ENCODE assay signal across 8 mouse cellular contexts in the genomic region with DNA sequence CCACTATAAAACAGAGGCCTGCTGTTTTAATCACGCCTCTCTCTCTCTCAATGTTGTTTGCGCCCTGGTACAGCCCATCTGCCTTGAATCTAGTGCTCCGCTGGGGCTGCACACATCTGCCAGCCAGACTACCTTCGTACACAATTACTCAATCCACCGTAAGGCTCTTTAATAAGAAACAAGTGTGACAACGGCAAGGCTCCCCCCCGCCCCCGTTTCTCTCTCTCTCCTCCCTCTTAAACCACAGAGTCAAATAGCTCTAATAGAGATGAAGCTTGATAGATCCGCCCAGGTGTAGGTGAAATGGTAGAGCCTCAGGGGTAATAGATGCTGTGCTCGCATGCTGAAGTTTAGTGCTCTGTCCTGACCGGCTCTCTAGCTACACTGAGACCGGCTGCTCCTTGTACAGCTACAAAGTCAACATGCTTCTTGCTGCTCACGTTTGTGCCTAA. TPM values are rescaled to one million over a fixed set of nuclear protein-coding genes. Genes with fewer than 3 reads are reported as not detected.
DNase-seq lines count a peak whose midpoint lies in the region; ATAC-seq and TF ChIP-seq lines count a peak whose summit lies in the region.

Sema3a (plus strand) TSS at position 174 of the 452 bp plus-strand sequence.

- H3K27me3 ChIP-seq in lung, postnatal 0 days (replicated peaks; ENCODE audit: insufficient read depth, low read length) = no peaks in the 10 kb centered on the region
- H3K27me3 ChIP-seq in embryonic facial prominence, embryonic 15.5 days = no peaks in the 10 kb centered on the region

- H3K4me1 ChIP-seq in lung, postnatal 0 days (ENCODE audit: insufficient read depth, low read depth, low read length) = no peaks in the 10 kb centered on the region
- H3K4me1 ChIP-seq in embryonic facial prominence, embryonic 15.5 days = 0 out of 2 replicates have a peak, but pooled peaks cover 11% of the 10 kb centered on the region

- 0 out of 2 replicates have a peak, but pooled peaks have one; percentile 47 for ATAC-seq in lung, postnatal 0 days
- ATAC-seq in embryonic facial prominence, embryonic 15.5 days (ENCODE audit: insufficient number of reproducible peaks, low FRiP score, low TSS enrichment, low read depth) = peak; percentile 92

- DNase-seq in lung, postnatal 0 days (ENCODE audit: low spot score) = peak; percentile 7
- DNase-seq in lung, postnatal 25 days (ENCODE audit: low spot score) = no peak
- DNase-seq in left cerebral cortex, postnatal 25 days (ENCODE audit: low spot score in 2 of 2) = no peak
- peak; percentile 48 for DNase-seq in retina, postnatal 1 day
- no peak for DNase-seq in cerebellum, postnatal 10 days
- DNase-seq in kidney, adult 18-20 months = no peak
- no peak for DNase-seq in cerebellum, adult 11-12 months

- H3K4me2 ChIP-seq in lung, postnatal 0 days (replicated peaks; ENCODE audit: low read depth, low read length) = peak within 1 kb of the TSS; percentile 44
- H3K4me2 ChIP-seq in embryonic facial prominence, embryonic 15.5 days (replicated peaks) = peak within 1 kb of the TSS; percentile 50

- intact Hi-C loops in left cerebral cortex, postnatal 25 days (cut with DNase I) = loop anchor here (10.0 kb wide), 1 partner anchor 560 kb away; no protein-coding TSS in a partner anchor

- no peak within 1 kb of the TSS for H3K27ac ChIP-seq in lung, postnatal 0 days (ENCODE audit: low read length)
- peak within 1 kb of the TSS; percentile 76 for H3K27ac ChIP-seq in embryonic facial prominence, embryonic 15.5 days (replicated peaks)

- H3K36me3 ChIP-seq in lung, postnatal 0 days (ENCODE audit: insufficient read depth, low read length) = no peaks in the 10 kb centered on the region
- no peaks in the 10 kb centered on the region for H3K36me3 ChIP-seq in embryonic facial prominence, embryonic 15.5 days

- no peak within 1 kb of the TSS for H3K4me3 ChIP-seq in lung, postnatal 0 days (ENCODE audit: low read depth, low read length)
- peak within 1 kb of the TSS; percentile 42 for H3K4me3 ChIP-seq in embryonic facial prominence, embryonic 15.5 days (replicated peaks)

- 47% methylated on average over 13 of the region's 13 CpGs for WGBS in lung, postnatal 0 days
- 6% methylated on average over 13 of the region's 13 CpGs for WGBS in embryonic facial prominence, embryonic 15.5 days

- TF ChIP-seq EP300 in lung, postnatal 0 days (IDR thresholded peaks at IDR 0.05) = no peak

- H3K9me3 ChIP-seq in lung, postnatal 0 days (ENCODE audit: low read length) = no peaks in the 10 kb centered on the region
- no peaks in the 10 kb centered on the region for H3K9me3 ChIP-seq in embryonic facial prominence, embryonic 15.5 days (replicated peaks)

- TF ChIP-seq CTCF in lung, postnatal 0 days (IDR thresholded peaks at IDR 0.05) = no peak

- no peak within 1 kb of the TSS for H3K9ac ChIP-seq in lung, postnatal 0 days (replicated peaks; ENCODE audit: low read depth)
- peak within 1 kb of the TSS; percentile 7; the same call in 1 of the 2 replicates for H3K9ac ChIP-seq in embryonic facial prominence, embryonic 15.5 days

RNA-seq across cellular contexts. Expression of gene Sema3a, which starts in this region (rescaled TPM):
- polyA plus RNA-seq in lung, postnatal 0 days (2015; fragmentation: Nextera tagmentation; extraction: Ambion mirVana) = 24.7 and 39.4 TPM in 2 replicates
- 31.7 and 32.1 TPM in 2 replicates for polyA plus RNA-seq in embryonic facial prominence, embryonic 15.5 days (2015; fragmentation: Nextera tagmentation; extraction: Ambion mirVana)
- total RNA-seq in left cerebral cortex, postnatal 25 days (2021) = 10 to 100 TPM; 27.0 to 27.1 TPM

Comparison
In these comparisons a context has a peak if more than half of its experiments do, and no peak if none do; other contexts are left out.
1. DNase-seq: peak in lung, postnatal 0 days (single experiment) and retina, postnatal 1 day (single experiment); none in lung, postnatal 25 days (single experiment), left cerebral cortex, postnatal 25 days (0 of 2), cerebellum, postnatal 10 days (0 of 2), kidney, adult 18-20 months (single experiment) and cerebellum, adult 11-12 months (single experiment).